Comparison of ENCODE assay signal across 17 mouse cellular contexts in the genomic region with DNA sequence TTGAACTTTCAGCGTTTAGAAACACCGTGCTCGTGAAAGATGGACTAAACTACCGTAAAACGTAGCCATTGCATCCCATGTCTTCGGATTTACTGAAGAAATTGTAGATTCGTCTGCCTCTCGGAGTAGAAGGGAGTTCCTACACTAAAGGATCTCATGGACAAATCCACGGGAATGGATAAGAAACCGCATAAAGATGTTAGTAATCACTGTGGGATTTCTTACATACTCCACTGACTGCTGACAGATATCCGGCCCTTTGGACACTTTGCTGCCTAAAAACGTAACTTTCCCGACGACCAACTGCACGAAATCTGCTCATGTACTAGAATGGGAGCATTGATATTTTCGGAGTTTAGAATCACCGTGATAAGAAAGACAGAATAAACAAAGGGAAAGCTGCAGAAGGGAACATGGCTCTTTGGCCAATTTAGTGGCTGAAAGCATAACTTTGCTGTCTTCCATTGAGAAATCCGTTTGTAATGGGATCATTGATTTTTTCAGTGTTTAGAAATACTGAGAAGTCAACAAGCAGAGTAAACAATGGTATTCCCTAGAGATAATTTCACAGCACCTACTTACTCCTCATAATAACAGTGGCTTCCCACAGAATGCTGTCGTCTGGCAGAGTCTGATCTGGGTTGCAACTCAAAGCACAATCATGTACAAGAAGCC. TPM values are rescaled to one million over a fixed set of nuclear protein-coding genes. Genes with fewer than 3 reads are reported as not detected.
A peak's percentile ranks its signal among the peaks of the same experiment; 100 is the strongest.
DNase-seq lines count a peak whose midpoint lies in the region; ATAC-seq and TF ChIP-seq lines count a peak whose summit lies in the region.
"Not testable (repeated sequence)": the region's sequence is repeated elsewhere in the genome, so short reads cannot be mapped to it uniquely, and the experiment has no call there.
"Had no signal": no experiment of that assay in that cellular context is flagged by ENCODE, and none has a peak within 500 bp of the region (broad histone marks: within the 10 kb centered on the region; RNA-seq: fewer than 3 reads in every experiment).

No protein-coding gene starts in this region.

- intact Hi-C loops in left cerebral cortex, adult 2 months (cut with DNase I): not testable (repeated sequence)

- DNase-seq in ES-CJ7 (ENCODE audit: low read depth, low spot score): peak; percentile 48
- peak; percentile 42 to 64 for DNase-seq in cerebellum, postnatal 14 days
- peak; percentile 27 for DNase-seq in gastrocnemius, adult 18-20 months (ENCODE audit: low spot score)
- DNase-seq in intestine, embryonic 14.5 days (ENCODE audit: low spot score): peak; percentile 45
- DNase-seq in left cerebral cortex, adult 2 months (ENCODE audit: extremely low spot score in 1 of 2, low spot score in 2 of 2): peak; percentile 22 to 52
- peak; percentile 51 for DNase-seq in lung, postnatal 14 days
- DNase-seq in retina, postnatal 1 day: peak; percentile 4
- peak; percentile 10 for DNase-seq in thymus, postnatal 14 days

- not testable (repeated sequence) for H3K4me2 ChIP-seq in intestine, embryonic 14.5 days (ENCODE audit: low read length)

- H3K9me3 ChIP-seq in intestine, embryonic 14.5 days (ENCODE audit: control insufficient read depth, low read length): not testable (repeated sequence)

- H3K4me1 ChIP-seq in intestine, embryonic 14.5 days (replicated peaks; ENCODE audit: control insufficient read depth, insufficient read depth, low read length): not testable (repeated sequence)

- not testable (repeated sequence) for ATAC-seq in intestine, embryonic 14.5 days (replicated peaks; ENCODE audit: low FRiP score, low TSS enrichment, low read depth)

- WGBS in intestine, embryonic 14.5 days: 2% methylated on average over 16 of the region's 19 CpGs

- peaks cover 19% of the 10 kb centered on the region for H3K27me3 ChIP-seq in intestine, embryonic 14.5 days (replicated peaks; ENCODE audit: control insufficient read depth, insufficient read depth, low read length)

- not testable (repeated sequence) for H3K27ac ChIP-seq in intestine, embryonic 14.5 days (ENCODE audit: low read depth); left cerebral cortex, adult 2 months

- TF ChIP-seq CTCF in left cerebral cortex, adult 2 months (IDR thresholded peaks at IDR 0.05): not testable (repeated sequence)

- not testable (repeated sequence) for H3K4me3 ChIP-seq in intestine, embryonic 14.5 days (ENCODE audit: low read depth, low read length); left cerebral cortex, adult 2 months

- not testable (repeated sequence) for H3K9ac ChIP-seq in intestine, embryonic 14.5 days (ENCODE audit: low read length)

- not testable (repeated sequence) for H3K36me3 ChIP-seq in intestine, embryonic 14.5 days (ENCODE audit: control insufficient read depth, insufficient read depth, low read length)

RNA-seq across cellular contexts. Expression of a gene that starts 6.8 kb away (rescaled TPM):
- not detected for total RNA-seq in gastrocnemius, adult 18-20 months (2021)
- not detected in 2 replicates for polyA plus RNA-seq in intestine, embryonic 14.5 days (2014; fragmentation: Nextera tagmentation; extraction: Ambion mirVana)
- not detected for total RNA-seq in left cerebral cortex, adult 2 months (2021)
- total RNA-seq: adrenal gland, adult 8-10 months; left cerebral cortex, postnatal 14 days had no signal
- polyA plus RNA-seq: embryonic facial prominence, embryonic 15.5 days; forebrain, embryonic 16.5 days; hindbrain, embryonic 12.5 days; kidney, embryonic 16.5 days; lung, embryonic 15.5 days; midbrain, embryonic 16.5 days; stomach, embryonic 15.5 days had no signal

RNA-seq across cellular contexts. Expression of a gene that starts 18.3 kb away (rescaled TPM):
- under 1 TPM; 0.14 to 0.25 TPM for total RNA-seq in gastrocnemius, adult 18-20 months (2021)
- polyA plus RNA-seq in intestine, embryonic 14.5 days (2014; fragmentation: Nextera tagmentation; extraction: Ambion mirVana): not detected in 2 replicates
- under 1 TPM in 1 of 2 experiments, not detected in 1; 0.94 TPM for total RNA-seq in left cerebral cortex, adult 2 months (2021)
- total RNA-seq: left cerebral cortex, postnatal 14 days had no signal
- polyA plus RNA-seq: embryonic facial prominence, embryonic 15.5 days; forebrain, embryonic 16.5 days; hindbrain, embryonic 12.5 days; kidney, embryonic 16.5 days; lung, embryonic 15.5 days; midbrain, embryonic 16.5 days had no signal
